Mouse (Mus musculus) embryo, embryonic 11 days (tissue): ENCODE data around the gene Fis1.
"Not testable (repeated sequence)": the region's sequence is repeated elsewhere in the genome, so short reads cannot be mapped to it uniquely, and the experiment has no call there.

ENCODE experiments used
- DNase-seq: peaks from one replicate; pipeline ENCODE4 v3.0.0-alpha.2; 2015

The Fis1 gene

DNA sequence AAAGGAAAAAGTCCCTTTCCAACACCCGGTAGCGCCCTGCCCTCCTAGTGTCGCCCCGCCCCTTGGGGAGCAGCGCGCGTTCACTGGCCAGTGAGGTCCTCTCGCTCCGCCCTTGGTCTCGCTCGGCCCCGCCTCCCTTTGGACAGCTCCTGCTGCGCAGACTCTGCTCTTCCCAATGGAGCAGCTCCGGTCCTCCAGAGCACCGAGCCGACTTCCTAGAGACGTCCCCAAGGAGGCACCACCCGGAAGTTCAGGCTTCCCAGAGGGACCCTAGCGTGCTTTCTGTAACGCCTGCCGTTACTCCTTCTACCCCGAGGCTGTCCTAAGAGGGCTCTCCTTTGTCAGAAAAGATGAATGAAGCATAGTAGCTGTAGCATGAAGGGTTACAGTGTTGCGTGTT lies at the start of gene Fis1:
TSS of gene Fis1 (plus strand) at position 261 of the 400 bp plus-strand sequence.
- DNase-seq = peak; percentile 100

DNA sequence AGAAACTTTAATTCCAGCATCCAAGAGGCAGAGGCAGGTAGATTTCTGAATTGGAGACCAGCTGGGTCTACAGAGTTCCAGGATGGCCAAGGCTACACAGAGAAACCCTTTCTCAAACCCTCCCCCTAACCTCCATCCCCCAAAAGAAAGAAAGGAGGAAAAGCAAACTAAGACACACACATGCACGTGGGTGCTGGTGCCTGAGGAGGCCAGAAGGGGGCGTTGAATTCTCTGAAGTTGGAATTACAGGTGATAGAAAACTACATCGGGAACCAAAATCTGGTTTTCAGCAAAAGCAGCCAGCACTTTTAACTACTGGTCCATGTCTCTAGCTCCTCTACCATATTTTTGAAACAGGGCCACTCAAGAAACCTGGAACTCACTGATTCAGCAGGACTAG lies 48.5 kb upstream of the Fis1 start:
- DNase-seq = no peak

DNA sequence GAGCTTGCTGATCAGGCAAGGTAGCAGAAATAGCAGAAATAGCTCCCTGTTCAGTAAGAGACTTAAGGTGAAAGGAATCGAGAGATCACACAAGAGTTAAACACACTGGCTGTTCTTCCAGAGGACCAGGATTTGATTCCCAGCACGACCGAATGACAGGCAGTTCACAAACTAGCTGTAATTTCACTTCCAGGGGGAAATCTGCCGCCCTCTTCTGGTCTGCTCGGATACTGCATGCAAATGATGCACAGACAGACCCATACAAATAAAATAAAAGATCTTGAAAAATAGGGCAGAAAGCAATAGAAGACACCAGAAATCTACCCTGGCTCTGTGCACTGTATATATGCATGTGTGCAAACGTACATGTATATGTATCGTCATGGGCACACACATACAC lies 47.4 kb upstream of the Fis1 start:
- DNase-seq = no peak

DNA sequence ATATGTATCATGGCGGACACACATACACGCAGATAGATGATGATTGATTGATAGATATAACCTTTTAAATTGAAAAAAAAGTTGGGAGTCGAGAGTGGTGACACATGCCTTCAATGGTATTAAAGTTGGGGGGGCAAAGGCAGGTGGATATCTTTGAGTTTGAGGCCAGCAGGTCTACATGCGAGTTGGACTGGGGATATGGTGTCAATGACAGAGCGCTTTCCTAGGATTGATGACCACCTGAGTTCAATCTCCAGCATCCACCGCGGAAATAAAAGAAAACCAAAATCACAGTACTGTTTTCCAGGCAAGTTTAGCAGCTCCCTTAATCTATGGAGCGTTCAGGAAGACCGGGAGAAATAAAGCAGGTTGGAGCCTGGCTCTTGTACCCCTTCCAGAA lies 45.5 kb upstream of the Fis1 start:
- no peak for DNase-seq

GRCm38 (mm10) chr5:136907991-136908857 lies 44.9 kb upstream of the Fis1 start, which contains the start of gene Ift22:
TSS of gene Ift22 (plus strand) at chr5:136908150.
- peak; percentile 94 for DNase-seq

DNA sequence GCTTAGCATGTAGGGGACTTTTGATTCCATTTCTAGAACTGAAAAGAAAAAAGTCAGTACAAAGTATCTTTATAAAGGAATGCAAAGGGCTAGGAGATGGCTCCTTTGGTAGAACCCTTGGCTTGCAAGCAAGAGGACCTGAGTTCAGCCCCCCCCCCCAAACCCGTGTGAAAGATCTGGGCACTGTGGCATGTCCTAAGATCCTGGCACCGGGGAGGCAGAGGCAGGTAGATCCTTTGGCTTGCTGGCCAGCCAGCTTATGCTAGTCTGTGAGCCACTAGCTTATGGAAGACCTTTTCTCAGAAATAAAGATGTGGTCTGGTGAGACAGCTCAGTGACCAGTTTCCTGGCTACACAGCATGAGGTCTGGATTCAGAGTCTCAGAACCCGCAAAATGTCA lies 38.9 kb upstream of the Fis1 start:
- no peak for DNase-seq

DNA sequence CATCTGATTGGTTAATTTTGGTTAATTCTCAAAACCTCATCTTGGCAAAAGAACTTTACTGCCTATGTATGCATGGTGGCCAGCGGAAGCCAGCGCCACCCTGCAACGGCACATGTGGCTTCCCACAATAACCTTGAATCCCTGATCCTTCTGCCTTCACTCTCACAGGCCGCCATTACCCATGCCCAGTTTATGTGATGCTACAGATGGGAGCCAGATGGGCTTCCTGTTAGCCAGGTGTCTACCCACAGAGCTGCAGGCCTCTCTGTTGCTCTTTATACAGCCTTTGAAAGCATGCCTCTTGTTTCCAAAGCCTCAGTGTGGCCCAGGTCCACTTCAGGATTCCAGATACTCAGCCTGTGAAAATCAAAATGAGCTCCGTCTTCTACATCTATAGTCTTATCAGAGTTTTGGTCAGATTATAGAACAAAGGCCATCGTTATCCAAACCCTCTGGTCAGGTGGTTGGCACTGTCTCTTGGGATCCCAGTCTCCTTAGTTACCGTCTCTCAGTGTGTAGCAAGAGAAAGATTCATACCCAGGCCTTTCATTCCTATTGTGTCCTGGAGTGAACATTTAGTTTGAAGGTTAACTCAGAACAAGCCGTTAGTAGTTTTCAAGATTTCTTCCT lies 35.3 kb upstream of the Fis1 start:
- no peak for DNase-seq

DNA sequence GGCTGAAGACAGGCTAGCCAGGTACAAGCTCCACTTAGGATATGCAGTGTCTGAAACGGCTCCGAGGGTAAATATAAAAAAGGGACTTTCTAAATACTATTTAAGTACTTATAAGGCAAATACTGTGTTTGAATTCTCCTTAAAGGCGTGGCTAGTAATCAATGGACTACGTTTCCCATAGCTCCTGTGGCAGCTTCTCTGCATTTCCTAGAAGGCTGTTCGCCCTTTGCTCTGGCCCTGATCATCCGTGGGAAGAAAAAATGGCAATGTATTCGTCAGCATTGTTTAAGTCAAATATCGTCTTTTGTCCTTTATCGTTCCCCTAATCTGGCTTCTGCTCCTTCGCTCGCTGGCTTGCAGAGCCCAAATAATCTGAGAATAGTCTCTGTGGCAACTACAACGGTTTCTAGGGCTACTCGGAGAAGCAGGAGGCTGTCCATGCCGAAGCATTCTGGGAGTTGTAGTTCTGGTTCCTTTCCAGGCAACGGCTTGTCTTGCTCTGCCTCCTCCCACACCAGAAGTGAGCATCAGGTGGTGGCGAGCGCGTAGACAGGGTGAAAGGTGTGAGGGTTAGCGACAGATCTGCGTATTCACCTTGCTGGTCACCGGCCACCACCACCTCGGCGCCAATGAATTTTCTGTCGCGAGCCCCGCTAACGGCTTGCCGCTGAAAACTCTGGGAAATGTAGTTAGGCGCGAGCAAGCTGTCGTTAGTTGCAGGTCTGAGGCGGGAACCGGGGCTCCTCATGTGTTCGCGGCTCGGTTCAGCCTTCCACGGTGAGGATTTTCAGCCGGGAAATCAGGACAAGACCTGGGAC lies 34.2 kb upstream of the Fis1 start:
- DNase-seq = peak; percentile 89

- DNase-seq = peak; percentile 34
These were observed 33.4 kb upstream of the Fis1 start for GRCm38 (mm10) chr5:136919546-136920301.

- no peak for DNase-seq
These were observed 30.2 kb upstream of the Fis1 start for GRCm38 (mm10) chr5:136922830-136923229.

DNA sequence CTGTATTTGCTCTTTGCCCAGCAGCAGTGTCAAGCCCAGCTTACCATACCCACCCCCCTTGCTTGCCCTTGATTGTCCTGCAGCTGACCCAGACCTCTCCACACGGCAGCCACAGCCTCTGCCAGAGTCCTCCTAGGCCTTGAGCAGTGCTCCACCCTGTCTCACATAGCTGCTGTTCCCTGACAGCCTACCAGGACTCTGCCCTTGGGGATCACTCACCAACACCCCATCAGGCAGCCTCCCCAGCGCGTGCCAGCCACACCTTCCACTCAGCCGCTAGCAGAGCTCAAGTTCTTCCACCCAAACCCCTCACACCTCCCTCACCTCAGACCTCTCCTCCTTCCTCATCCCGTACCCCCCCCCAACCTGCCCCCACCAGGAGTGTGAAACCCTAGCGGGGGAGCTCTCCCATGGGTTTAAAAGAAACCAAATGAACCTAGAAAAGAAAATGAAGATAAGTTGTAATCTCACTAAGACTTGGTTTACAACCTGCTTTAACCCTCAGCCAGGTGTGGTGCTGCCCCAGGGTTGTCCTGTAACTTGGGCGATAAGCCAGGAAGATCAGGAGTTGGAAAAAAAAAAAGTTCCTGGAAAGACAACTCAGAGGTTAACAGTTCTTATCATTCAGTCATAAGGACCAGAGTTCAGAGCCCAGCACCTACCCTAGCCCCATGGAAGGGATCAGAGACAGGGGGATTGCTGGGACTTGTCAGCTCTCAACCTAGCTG lies 29.2 kb upstream of the Fis1 start:
- DNase-seq = no peak

GRCm38 (mm10) chr5:136929073-136929472 lies 24.0 kb upstream of the Fis1 start:
- DNase-seq = peak; percentile 89

DNA sequence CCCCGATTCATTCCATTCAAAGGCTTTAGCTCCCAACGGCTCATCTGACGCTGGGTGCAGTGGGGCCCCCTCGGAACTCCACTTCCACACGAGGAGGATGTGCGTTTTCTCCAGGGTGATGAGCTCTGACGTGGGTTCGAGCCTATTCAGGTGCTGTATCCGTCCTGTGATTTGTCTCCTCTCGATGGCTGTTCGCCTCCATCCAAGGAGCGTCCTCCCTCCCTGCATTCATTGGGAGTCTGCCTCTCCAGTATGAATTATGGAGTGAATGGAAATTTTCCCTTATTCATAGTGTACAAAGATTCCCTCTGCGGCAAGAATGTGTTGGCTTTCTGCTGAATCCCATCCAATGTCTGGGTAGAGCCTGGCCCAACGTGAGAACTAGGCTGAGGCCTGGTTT lies 21.2 kb upstream of the Fis1 start:
- no peak for DNase-seq

GRCm38 (mm10) chr5:136932956-136933355 lies 20.1 kb upstream of the Fis1 start:
- no peak for DNase-seq

- no peak for DNase-seq
These were observed 19.1 kb upstream of the Fis1 start for GRCm38 (mm10) chr5:136933930-136934329.

GRCm38 (mm10) chr5:136935905-136936695 lies 17.0 kb upstream of the Fis1 start:
- no peak for DNase-seq

DNA sequence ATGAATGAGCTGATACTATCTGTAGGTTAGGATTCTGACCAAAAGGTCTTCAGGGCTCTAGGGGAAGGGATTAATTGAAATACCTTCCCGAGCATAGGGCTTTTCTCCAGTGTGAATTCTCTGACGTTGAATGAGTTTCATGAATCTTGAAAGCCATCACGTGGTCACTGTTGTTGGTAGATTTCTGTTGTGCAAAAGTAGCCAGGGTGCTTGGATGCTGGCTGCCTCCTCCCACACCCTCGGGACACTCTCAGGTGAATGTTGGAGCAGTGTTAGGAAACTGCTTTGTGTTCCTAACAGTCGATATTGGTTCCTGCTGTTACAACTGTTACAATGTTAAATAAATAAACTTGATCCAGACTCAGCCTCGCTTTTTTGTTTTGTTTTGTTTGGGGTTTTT lies 16.3 kb upstream of the Fis1 start:
- no peak for DNase-seq

GRCm38 (mm10) chr5:136937621-136938020 lies 15.5 kb upstream of the Fis1 start:
- no peak for DNase-seq

- DNase-seq = no peak
These were observed 13.8 kb upstream of the Fis1 start for GRCm38 (mm10) chr5:136939284-136939683.

DNA sequence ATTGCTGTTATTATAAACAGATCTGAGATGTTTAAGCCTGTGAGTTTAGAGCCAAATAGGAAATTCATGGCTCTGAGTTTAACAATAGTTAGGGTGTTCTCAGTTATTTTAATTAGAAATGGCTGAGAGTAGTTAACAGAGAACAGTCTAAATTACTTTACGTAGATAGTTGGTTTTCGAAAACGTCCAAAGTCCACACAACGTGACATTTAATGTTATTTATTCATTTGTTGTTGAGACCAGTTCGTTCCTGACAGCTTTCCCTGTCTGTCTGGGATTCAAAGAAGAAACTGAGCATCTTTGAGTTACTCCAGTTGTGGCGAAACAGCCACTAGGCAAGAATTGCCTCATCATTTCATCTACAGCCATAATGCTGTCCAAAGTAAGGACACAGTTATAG lies 13.0 kb upstream of the Fis1 start:
- DNase-seq = not testable (repeated sequence)
